Mouse (Mus musculus) limb, embryonic 14.5 days (tissue): ENCODE data around the gene Fam8a1. TPM values are rescaled to one million over a fixed set of nuclear protein-coding genes. Genes with fewer than 3 reads are reported as not detected.
A peak's percentile ranks its signal among the peaks of the same experiment; 100 is the strongest.

Source experiments
- ATAC-seq: fragments of 200-750 bp; cut with Nextera tagmentation; 2 replicates; pipeline ENCODE4 v1.8.0; 2017; ENCODE audit warnings: low read depth, moderate number of reproducible peaks, moderate TSS enrichment; ENCODE audit not compliant: low FRiP score
- DNase-seq: peaks from one replicate; pipeline ENCODE4 v3.0.0-alpha.2; 2015; ENCODE audit warnings: low spot score
- H3K27ac ChIP-seq: fragments of 300-500 bp; sonication (generic); replicated peaks from 2 replicates; pipeline ENCODE4 v1.5.1; 2014; ENCODE audit warnings: low read depth, mild to moderate bottlenecking, low read length, moderate library complexity, mixed read lengths
- H3K27me3 ChIP-seq: fragments of 300-500 bp; sonication (generic); 2 replicates; pipeline ENCODE4 v1.6.1; 2014; ENCODE audit warnings: low read length, mixed read lengths; ENCODE audit not compliant: control insufficient read depth, insufficient read depth
- H3K36me3 ChIP-seq: fragments of 300-500 bp; sonication (generic); 2 replicates; pipeline ENCODE4 v1.6.1; 2014; ENCODE audit warnings: mild to moderate bottlenecking, low read length, moderate library complexity, mixed read lengths; ENCODE audit not compliant: control insufficient read depth, insufficient read depth
- H3K4me1 ChIP-seq: fragments of 300-500 bp; sonication (generic); 2 replicates; pipeline ENCODE4 v1.6.1; 2014; ENCODE audit warnings: antibody characterized with exemption, low read length, mixed read lengths; ENCODE audit not compliant: control insufficient read depth, insufficient read depth
- H3K4me2 ChIP-seq: fragments of 300-500 bp; sonication (generic); replicated peaks from 2 replicates; pipeline ENCODE4 v1.6.1; 2014; ENCODE audit warnings: low read depth, mild to moderate bottlenecking, low read length, moderate library complexity; ENCODE audit not compliant: severe bottlenecking
- H3K4me3 ChIP-seq: fragments of 300-500 bp; sonication (generic); replicated peaks from 2 replicates; pipeline ENCODE4 v1.5.1; 2014; ENCODE audit warnings: low read length
- H3K9ac ChIP-seq: fragments of 300-500 bp; sonication (generic); 2 replicates; pipeline ENCODE4 v1.6.1; 2014; ENCODE audit warnings: mild to moderate bottlenecking, low read depth, low read length, moderate library complexity; ENCODE audit not compliant: severe bottlenecking
- H3K9me3 ChIP-seq: fragments of 300-500 bp; sonication (generic); 2 replicates; pipeline ENCODE4 v1.6.1; 2016; ENCODE audit warnings: low read length; ENCODE audit not compliant: control insufficient read depth
- POLR2A ChIP-seq: fragments of 200-500 bp; IDR thresholded peaks from 2 replicates; pipeline ENCODE4 v1.8.0; 2012; ENCODE audit warnings: inconsistent platforms, mild to moderate bottlenecking, moderate library complexity, borderline replicate concordance; ENCODE audit not compliant: insufficient read depth, insufficient read length; ENCODE audit errors: extremely low read depth
- WGBS: fragments of 180-500 bp; shearing (Covaris S2); extraction: QIAGEN DNeasy Blood & Tissue Kit; methylation state at CpG from one replicate; pipeline ENCODE4 v1.1.7; 2014; 5-methylcytosine and 5-hydroxymethylcytosine counted together
- polyA plus RNA-seq, 2 experiments: library from polyadenylated mRNA; depleted of rRNA in 1 of 2; stranded (reverse) in 1 of 2; unstranded in 1 of 2; fragments of >200 nt; fragmentation: Nextera tagmentation in 1 of 2; extraction: Ambion mirVana in 1 of 2; gene quantifications; 2 replicates each; pipeline versions ENCODE4 v1.2.1 to v1.2.3; 2012 to 2014

Gene Fam8a1
- polyA plus RNA-seq (2012; rRNA removed) = 38.8 and 39.5 TPM in 2 replicates
- 13.4 and 14.0 TPM in 2 replicates for polyA plus RNA-seq (2014; fragmentation: Nextera tagmentation; extraction: Ambion mirVana)

- TF ChIP-seq POLR2A = peak; percentile 73; the same call in 1 of the 2 replicates
- Histone ChIP-seq H3K27me3 (no peaks in the 10 kb centered on the region), H3K4me3 (peak within 1 kb of the TSS; percentile 92), H3K4me2 (peak within 1 kb of the TSS; percentile 66), H3K4me1 (peaks cover 7% of the 10 kb centered on the region), H3K27ac (peak within 1 kb of the TSS; percentile 70), H3K9me3 (no peaks in the 10 kb centered on the region), H3K9ac (peak within 1 kb of the TSS; percentile 83), H3K36me3 (peaks cover 28% of the 10 kb centered on the region)
- 1% methylated on average over 27 of the region's 46 CpGs for WGBS
- ATAC-seq = peak; percentile 94
- peak; percentile 88 for DNase-seq
Measured at GRCm38 (mm10) chr13:46669048-46669619, at the start of gene Fam8a1. Gene Fam8a1, plus strand, starts transcription at chr13:46669522.

GRCm38 (mm10) chr13:46619633-46620032 is 49.7 kb upstream of the Fam8a1 start:
- ATAC-seq = peak; percentile 90
- 42% methylated on average over 11 of the region's 11 CpGs for WGBS
- Histone ChIP-seq H3K27ac (no peak overlapping the region), H3K4me1 (peaks cover 9% of the 10 kb centered on the region), H3K27me3 (no peaks in the 10 kb centered on the region), H3K9ac (no peak overlapping the region), H3K4me3 (no peak overlapping the region), H3K9me3 (no peaks in the 10 kb centered on the region), H3K4me2 (no peak overlapping the region), H3K36me3 (no peaks in the 10 kb centered on the region; the same call in 1 of the 2 replicates)
- peak; percentile 68 for DNase-seq
- no peak for TF ChIP-seq POLR2A

GRCm38 (mm10) chr13:46620964-46621757 is 48.2 kb upstream of the Fam8a1 start:
- H3K27me3 ChIP-seq = no peaks in the 10 kb centered on the region
- no peak overlapping the region for H3K4me2 ChIP-seq
- no peak for TF ChIP-seq POLR2A
- ATAC-seq (no peak), DNase-seq (no peak)
- 82% methylated on average over 7 of the region's 7 CpGs for WGBS
- no peaks in the 10 kb centered on the region for H3K9me3 ChIP-seq
- H3K9ac ChIP-seq = no peak overlapping the region
- no peak overlapping the region for H3K27ac ChIP-seq
- H3K4me3 ChIP-seq = no peak overlapping the region
- no peaks in the 10 kb centered on the region; the same call in 1 of the 2 replicates for H3K36me3 ChIP-seq
- H3K4me1 ChIP-seq = peaks cover 9% of the 10 kb centered on the region

- 72% methylated on average over 9 of the region's 9 CpGs for WGBS
- no peak overlapping the region for H3K9ac ChIP-seq
- no peaks in the 10 kb centered on the region for H3K36me3 ChIP-seq
- no peak overlapping the region for H3K4me3 ChIP-seq
- no peak overlapping the region for H3K27ac ChIP-seq
- DNase-seq (no peak), ATAC-seq (no peak)
- no peaks in the 10 kb centered on the region for H3K27me3 ChIP-seq
- no peaks in the 10 kb centered on the region for H3K9me3 ChIP-seq
- no peak overlapping the region for H3K4me2 ChIP-seq
- H3K4me1 ChIP-seq = peaks cover 3% of the 10 kb centered on the region; the same call in 1 of the 2 replicates
- TF ChIP-seq POLR2A = no peak
Measured at GRCm38 (mm10) chr13:46626608-46627007, 42.7 kb upstream of the Fam8a1 start.

GRCm38 (mm10) chr13:46627841-46628240 is 41.5 kb upstream of the Fam8a1 start:
- peak; percentile 77 for DNase-seq
- Histone ChIP-seq H3K4me1 (peaks cover 3% of the 10 kb centered on the region; the same call in 1 of the 2 replicates), H3K9me3 (no peaks in the 10 kb centered on the region), H3K9ac (no peak overlapping the region), H3K36me3 (no peaks in the 10 kb centered on the region), H3K4me3 (no peak overlapping the region), H3K4me2 (no peak overlapping the region), H3K27me3 (no peaks in the 10 kb centered on the region), H3K27ac (no peak overlapping the region)
- no peak for ATAC-seq
- no peak for TF ChIP-seq POLR2A
- 63% methylated on average over 10 of the region's 10 CpGs for WGBS
